Mouse (Mus musculus) MEL (cell line): ENCODE data around the gene Zfp617. TPM values are rescaled to one million over a fixed set of nuclear protein-coding genes. Genes with fewer than 3 reads are reported as not detected.
A peak's percentile ranks its signal among the peaks of the same experiment; 100 is the strongest.

Source experiments
- DNase-seq: peaks from one replicate; pipeline ENCODE4 v3.0.0; 2011; ENCODE audit warnings: low read depth, low spot score
- H3K27ac ChIP-seq: 2 replicates; pipeline ENCODE4 v1.5.1; 2012; ENCODE audit warnings: low read depth, mild to moderate bottlenecking, control low read depth, low read length, moderate library complexity; ENCODE audit not compliant: control insufficient read depth
- H3K27me3 ChIP-seq, 2 experiments: fragments of 150-350 bp in 1 of 2; sonication (generic) in 1 of 2; 2 replicates each; pipeline ENCODE4 v1.6.1; 2012; ENCODE audit warnings: low read length in 2 of 2, mild to moderate bottlenecking in 2 of 2, improper control_type of control experiment in 1 of 2, moderate library complexity in 1 of 2; ENCODE audit not compliant: insufficient read depth in 2 of 2, control insufficient read depth in 1 of 2
- H3K36me3 ChIP-seq, 2 experiments: 2 replicates each; pipeline ENCODE4 v1.6.1; 2012 to 2014; ENCODE audit warnings: low read length in 2 of 2, improper control_type of control experiment in 1 of 2, inconsistent platforms in 1 of 2, mild to moderate bottlenecking in 1 of 2; ENCODE audit not compliant: insufficient read depth in 2 of 2, control insufficient read depth in 1 of 2
- H3K4me1 ChIP-seq, 2 experiments: fragments of 150-350 bp in 1 of 2; sonication (generic) in 1 of 2; 2 replicates each; pipeline ENCODE4 v1.6.1; 2012; ENCODE audit warnings: low read length in 2 of 2, improper control_type of control experiment in 1 of 2, mild to moderate bottlenecking in 1 of 2; ENCODE audit not compliant: insufficient read depth in 2 of 2, control insufficient read depth in 1 of 2
- H3K4me3 ChIP-seq, 2 experiments: fragments of 150-350 bp in 1 of 2; sonication (generic) in 1 of 2; 2 replicates each; pipeline ENCODE4 v1.5.1; 2012; ENCODE audit warnings: low read depth in 2 of 2, low read length in 2 of 2, mild to moderate bottlenecking in 2 of 2, moderate library complexity in 2 of 2, control low read depth in 1 of 2, improper control_type of control experiment in 1 of 2; ENCODE audit not compliant: control insufficient read depth in 1 of 2, insufficient read depth in 1 of 2
- H3K79me2 ChIP-seq: 2 replicates; pipeline ENCODE4 v1.6.1; 2012; ENCODE audit warnings: mild to moderate bottlenecking, low read length, moderate library complexity; ENCODE audit not compliant: control insufficient read depth, poor library complexity, insufficient read depth
- H3K9ac ChIP-seq: 2 replicates; pipeline ENCODE4 v1.6.1; 2012; ENCODE audit warnings: low read depth, mild to moderate bottlenecking, control low read depth, low read length, moderate library complexity; ENCODE audit not compliant: control insufficient read depth, poor library complexity, severe bottlenecking
- H3K9me3 ChIP-seq: fragments of 150-350 bp; sonication (generic); replicated peaks from 2 replicates; pipeline ENCODE4 v1.6.1; 2012; ENCODE audit warnings: mild to moderate bottlenecking, low read length, improper control_type of control experiment, moderate library complexity; ENCODE audit not compliant: insufficient read depth
- BHLHE40 ChIP-seq: IDR thresholded peaks from 2 replicates; pipeline ENCODE4 v1.6.1; 2012; ENCODE audit warnings: low read depth, mild to moderate bottlenecking, inconsistent platforms, low read length, improper control_type of control experiment, borderline replicate concordance
- CHD1 ChIP-seq: IDR thresholded peaks from 2 replicates; pipeline ENCODE4 v1.6.1; 2012; ENCODE audit warnings: low read depth, mild to moderate bottlenecking, inconsistent platforms, low read length, improper control_type of control experiment
- CHD2 ChIP-seq: IDR thresholded peaks from 2 replicates; pipeline ENCODE4 v1.6.1; 2011; ENCODE audit warnings: low read length, improper control_type of control experiment
- CTCF ChIP-seq, 3 experiments: IDR thresholded peaks in 2 of 3; conservative IDR thresholded peaks in 1 of 3; 2 replicates each; pipeline ENCODE4 v1.5.1; 2011 to 2012; ENCODE audit warnings: low read length in 3 of 3, low read depth in 2 of 3, mild to moderate bottlenecking in 2 of 3, improper control_type of control experiment in 1 of 3, inconsistent platforms in 1 of 3, mixed read lengths in 1 of 3, moderate library complexity in 1 of 3; ENCODE audit not compliant: control insufficient read depth in 1 of 3, insufficient read depth in 1 of 3, poor library complexity in 1 of 3, severe bottlenecking in 1 of 3
- E2F4 ChIP-seq: IDR thresholded peaks from 2 replicates; pipeline ENCODE4 v1.6.1; 2011; ENCODE audit warnings: low read depth, low read length, improper control_type of control experiment, borderline replicate concordance
- ELF1 ChIP-seq: IDR thresholded peaks from 2 replicates; pipeline ENCODE4 v1.6.1; 2014; ENCODE audit warnings: low read depth, mild to moderate bottlenecking, inconsistent platforms, low read length, improper control_type of control experiment, moderate library complexity
- ETS1 ChIP-seq: IDR thresholded peaks from 2 replicates; pipeline ENCODE4 v1.6.1; 2012; ENCODE audit warnings: low read depth, mild to moderate bottlenecking, inconsistent platforms, low read length, improper control_type of control experiment, moderate library complexity
- GABPA ChIP-seq: IDR thresholded peaks from 2 replicates; pipeline ENCODE4 v1.6.1; 2012; ENCODE audit warnings: low read depth, mild to moderate bottlenecking, inconsistent platforms, low read length, improper control_type of control experiment, moderate library complexity
- GATA1 ChIP-seq: IDR thresholded peaks from 2 replicates; pipeline ENCODE4 v1.6.1; 2011; ENCODE audit warnings: low read depth, low read length, improper control_type of control experiment
- HCFC1 ChIP-seq: IDR thresholded peaks from 2 replicates; pipeline ENCODE4 v1.6.1; 2012; ENCODE audit warnings: low read depth, mild to moderate bottlenecking, inconsistent platforms, low read length, improper control_type of control experiment, moderate library complexity
- JUND ChIP-seq: IDR thresholded peaks from 2 replicates; pipeline ENCODE4 v1.6.1; 2011; ENCODE audit warnings: low read depth, mild to moderate bottlenecking, improper control_type of control experiment, low read length
- KAT2A ChIP-seq: conservative IDR thresholded peaks from 2 replicates; pipeline ENCODE4 v1.6.1; 2012; ENCODE audit warnings: low read depth, low read length, improper control_type of control experiment, inconsistent platforms
- MAX ChIP-seq: IDR thresholded peaks from 2 replicates; pipeline ENCODE4 v1.6.1; 2011; ENCODE audit warnings: low read length, improper control_type of control experiment
- MAZ ChIP-seq: IDR thresholded peaks from 2 replicates; pipeline ENCODE4 v1.6.1; 2012; ENCODE audit warnings: low read depth, mild to moderate bottlenecking, inconsistent platforms, low read length, improper control_type of control experiment
- MEF2A ChIP-seq: IDR thresholded peaks from 2 replicates; pipeline ENCODE4 v1.6.1; 2014; ENCODE audit warnings: low read depth, mild to moderate bottlenecking, inconsistent platforms, low read length, improper control_type of control experiment; ENCODE audit not compliant: poor library complexity, insufficient replicate concordance, severe bottlenecking; ENCODE audit errors: extremely low read depth
- MXI1 ChIP-seq: IDR thresholded peaks from 2 replicates; pipeline ENCODE4 v1.6.1; 2011; ENCODE audit warnings: mild to moderate bottlenecking, low read depth, low read length, improper control_type of control experiment
- MYB ChIP-seq: IDR thresholded peaks from 2 replicates; pipeline ENCODE4 v1.6.1; 2011; ENCODE audit warnings: mild to moderate bottlenecking, low read depth, low read length, improper control_type of control experiment
- NELFE ChIP-seq: IDR thresholded peaks from 2 replicates; pipeline ENCODE4 v1.6.1; 2011; ENCODE audit warnings: low read depth, low read length, improper control_type of control experiment
- NRF1 ChIP-seq: IDR thresholded peaks from 2 replicates; pipeline ENCODE4 v1.6.1; 2014; ENCODE audit warnings: low read depth, mild to moderate bottlenecking, inconsistent platforms, low read length, improper control_type of control experiment, moderate library complexity; ENCODE audit not compliant: poor library complexity, insufficient read depth, severe bottlenecking
- POLR2A ChIP-seq, 2 experiments: IDR thresholded peaks; 2 replicates each; pipeline ENCODE4 v1.6.1; 2011 to 2012; ENCODE audit warnings: low read length in 2 of 2, mild to moderate bottlenecking in 2 of 2, control low read depth in 1 of 2, improper control_type of control experiment in 1 of 2, low read depth in 1 of 2, moderate library complexity in 1 of 2; ENCODE audit not compliant: control insufficient read depth in 1 of 2, insufficient read depth in 1 of 2, poor library complexity in 1 of 2
- POLR2AphosphoS2 ChIP-seq: IDR thresholded peaks from 2 replicates; pipeline ENCODE4 v1.6.1; 2011; ENCODE audit warnings: low read length, improper control_type of control experiment
- POLR2AphosphoS5 ChIP-seq: IDR thresholded peaks from 2 replicates; pipeline ENCODE4 v1.6.1; 2012; ENCODE audit warnings: low read depth, borderline replicate concordance, mild to moderate bottlenecking, inconsistent platforms, low read length, moderate library complexity, mixed read lengths
- RAD21 ChIP-seq: IDR thresholded peaks from 2 replicates; pipeline ENCODE4 v1.6.1; 2011; ENCODE audit warnings: mild to moderate bottlenecking, low read depth, low read length, improper control_type of control experiment
- RCOR1 ChIP-seq: IDR thresholded peaks from 2 replicates; pipeline ENCODE4 v1.6.1; 2012; ENCODE audit warnings: low read depth, mild to moderate bottlenecking, inconsistent platforms, low read length, improper control_type of control experiment
- SMC3 ChIP-seq: IDR thresholded peaks from 2 replicates; pipeline ENCODE4 v1.6.1; 2011; ENCODE audit warnings: low read depth, low read length, improper control_type of control experiment
- TAL1 ChIP-seq: IDR thresholded peaks from 2 replicates; pipeline ENCODE4 v1.6.1; 2012; ENCODE audit warnings: mild to moderate bottlenecking, inconsistent platforms, low read length, moderate library complexity, mixed read lengths
- TBP ChIP-seq: IDR thresholded peaks from 2 replicates; pipeline ENCODE4 v1.8.0; 2011; ENCODE audit warnings: low read depth, low read length, improper control_type of control experiment
- TCF12 ChIP-seq: IDR thresholded peaks from 2 replicates; pipeline ENCODE4 v1.6.1; 2014; ENCODE audit warnings: low read depth, mild to moderate bottlenecking, inconsistent platforms, low read length, improper control_type of control experiment, moderate library complexity
- UBTF ChIP-seq: IDR thresholded peaks from 2 replicates; pipeline ENCODE4 v1.6.1; 2012; ENCODE audit warnings: low read depth, mild to moderate bottlenecking, inconsistent platforms, low read length, improper control_type of control experiment, moderate library complexity, borderline replicate concordance; ENCODE audit not compliant: insufficient read depth
- USF1 ChIP-seq: IDR thresholded peaks from 2 replicates; pipeline ENCODE4 v1.6.1; 2014; ENCODE audit warnings: low read depth, mild to moderate bottlenecking, inconsistent platforms, low read length, improper control_type of control experiment, moderate library complexity
- ZC3H11A ChIP-seq: IDR thresholded peaks from 2 replicates; pipeline ENCODE4 v1.6.1; 2012; ENCODE audit warnings: low read depth, mild to moderate bottlenecking, inconsistent platforms, low read length, improper control_type of control experiment
- ZKSCAN1 ChIP-seq: IDR thresholded peaks from 2 replicates; pipeline ENCODE4 v1.6.1; 2012; ENCODE audit warnings: low read depth, mild to moderate bottlenecking, inconsistent platforms, low read length, improper control_type of control experiment, moderate library complexity
- ZMIZ1 ChIP-seq: IDR thresholded peaks from 2 replicates; pipeline ENCODE4 v1.6.1; 2012; ENCODE audit warnings: low read depth, mild to moderate bottlenecking, inconsistent platforms, low read length, improper control_type of control experiment, moderate library complexity
- ZNF384 ChIP-seq: IDR thresholded peaks from 2 replicates; pipeline ENCODE4 v1.6.1; 2012; ENCODE audit warnings: low read depth, mild to moderate bottlenecking, inconsistent platforms, low read length, improper control_type of control experiment
- polyA plus RNA-seq, 2 experiments: library from polyadenylated mRNA; stranded (reverse) in 1 of 2; unstranded in 1 of 2; fragments of >175 nt in 1 of 2; fragments of >200 nt in 1 of 2; gene quantifications; 2 replicates each; pipeline versions ENCODE4 v1.2.1 to v1.2.4; 2012; ENCODE audit warnings: low replicate concordance in 2 of 2, low read depth in 1 of 2; ENCODE audit not compliant: insufficient read length in 2 of 2, insufficient read depth in 1 of 2, missing spikeins in 1 of 2
- total RNA-seq: library from RNA; depleted of rRNA; stranded (reverse); fragments of 300-350 nt; gene quantifications from 2 replicates; pipeline ENCODE4 v1.2.3, GENCODE M21; 2012; rRNA removed

Gene Zfp617
- total RNA-seq, result 12.6 and 14.6 TPM in 2 replicates
- 10 to 100 TPM in 1 of 2 experiments, not detected in 1; 11.0 TPM for polyA plus RNA-seq

GRCm38 (mm10) chr8:71908309-71909261 is at the start of gene Zfp617, which contains the start of gene Zfp882:
Gene Zfp617 (plus strand): TSS chr8:71908635.
Gene Zfp882 (plus strand): TSS chr8:71908608.
- Histone ChIP-seq H3K9me3 (no peaks in the 10 kb centered on the region), H3K27ac (peak within 1 kb of the TSS; percentile 99), H3K79me2 (peaks cover 32% of the 10 kb centered on the region), H3K27me3 (no peaks in the 10 kb centered on the region), H3K9ac (peak within 1 kb of the TSS; percentile 91), H3K4me1 (peaks cover 6 to 13% of the 10 kb centered on the region in 2 experiments), H3K36me3 (peaks cover 3 to 26% of the 10 kb centered on the region in 2 experiments), H3K4me3 (peak within 1 kb of the TSS; percentile 71 to 85)
- DNase-seq, result peak; percentile 94
- no peak for TF ChIP-seq TAL1
- TF ChIP-seq UBTF, result peak; percentile 98
- peak; percentile 37; the same call in 1 of the 2 replicates for TF ChIP-seq MAZ
- TF ChIP-seq ETS1, result peak; percentile 22
- peak; percentile 63 for TF ChIP-seq GATA1
- TF ChIP-seq MAX, result peak; percentile 63; the same call in 1 of the 2 replicates
- TF ChIP-seq TCF12, result peak; percentile 58
- peak; percentile 93 for TF ChIP-seq CHD1
- peak; percentile 31 for TF ChIP-seq RAD21
- no peak for TF ChIP-seq POLR2AphosphoS5
- TF ChIP-seq BHLHE40, result no peak
- no peak for TF ChIP-seq ZKSCAN1
- TF ChIP-seq ZMIZ1, result peak; percentile 49
- peak; percentile 70 for TF ChIP-seq KAT2A
- TF ChIP-seq RCOR1, result no peak
- no peak for TF ChIP-seq ZC3H11A
- peak; percentile 93 for TF ChIP-seq HCFC1
- TF ChIP-seq CTCF (IDR thresholded peaks at IDR 0.05 in 2 of 3, conservative IDR thresholded peaks at IDR 0.05 in 1 of 3; ENCODE audit: control insufficient read depth in 1 of 3, insufficient read depth in 1 of 3, low read depth in 2 of 3, low read length in 3 of 3, poor library complexity in 1 of 3, severe bottlenecking in 1 of 3), result peak in 2 of 3 experiments; percentile 49 to 69; a peak in 5 of 6 replicates
- TF ChIP-seq USF1, result no peak
- no peak; the same call in 1 of the 2 replicates for TF ChIP-seq E2F4
- TF ChIP-seq POLR2A (IDR thresholded peaks at IDR 0.05; ENCODE audit: control insufficient read depth in 1 of 2, insufficient read depth in 1 of 2, low read depth in 1 of 2, low read length in 2 of 2, poor library complexity in 1 of 2), result peak in 1 of 2 experiments; percentile 74; a peak in 2 of 4 replicates
- 0 out of 2 replicates have a peak, but pooled peaks have one; percentile 49 for TF ChIP-seq TBP
- TF ChIP-seq POLR2AphosphoS2, result peak; percentile 26; the same call in 1 of the 2 replicates
- 0 out of 2 replicates have a peak, but pooled peaks have one; percentile 28 for TF ChIP-seq SMC3
- no peak for TF ChIP-seq ZNF384
- TF ChIP-seq MXI1, result peak; percentile 87
- peak; percentile 65 for TF ChIP-seq NELFE
- peak; percentile 67 for TF ChIP-seq NRF1
- no peak for TF ChIP-seq MEF2A
- TF ChIP-seq CHD2, result no peak
- no peak for TF ChIP-seq GABPA
- no peak for TF ChIP-seq JUND
- TF ChIP-seq MYB, result peak; percentile 23; the same call in 1 of the 2 replicates
- peak; percentile 39; the same call in 1 of the 2 replicates for TF ChIP-seq ELF1
